Mouse (Mus musculus): ENCODE results near the gene Atad3a. TPM values are rescaled to one million over a fixed set of nuclear protein-coding genes. Genes with fewer than 3 reads are reported as not detected.

The Atad3a gene
- polyA plus RNA-seq, 1 experiment = 59.9 TPM

GRCm38 (mm10) chr4:155739741-155740636, 20.9 kb downstream of the Atad3a start:
- DNase-seq (ENCODE audit: low read depth in 1 of 2, low spot score in 2 of 2) = no peak
- Histone ChIP-seq H3K4me3 (ENCODE audit: extremely low read depth, insufficient read depth, insufficient read length) (no peak overlapping the region), H3K36me3 (ENCODE audit: control insufficient read depth, insufficient read depth, low read length) (peaks cover 12% of the 10 kb centered on the region; the same call in 1 of the 2 replicates), H3K4me1 (ENCODE audit: control insufficient read depth, insufficient read depth, insufficient read length) (peaks cover 4% of the 10 kb centered on the region; the same call in 1 of the 2 replicates), H3K27me3 (ENCODE audit: control insufficient read depth, insufficient read depth, low read length) (no peaks in the 10 kb centered on the region), H3K27ac (ENCODE audit: insufficient read depth, low read length) (no peak overlapping the region)
- TF ChIP-seq POLR2A (IDR thresholded peaks at IDR 0.05; ENCODE audit: low read depth, low read length) (no peak), CTCF (IDR thresholded peaks at IDR 0.05; ENCODE audit: extremely low read depth, insufficient read depth, insufficient read length, insufficient replicate concordance) (no peak)
- 95% methylated on average over 37 of the region's 37 CpGs for WGBS

DNA sequence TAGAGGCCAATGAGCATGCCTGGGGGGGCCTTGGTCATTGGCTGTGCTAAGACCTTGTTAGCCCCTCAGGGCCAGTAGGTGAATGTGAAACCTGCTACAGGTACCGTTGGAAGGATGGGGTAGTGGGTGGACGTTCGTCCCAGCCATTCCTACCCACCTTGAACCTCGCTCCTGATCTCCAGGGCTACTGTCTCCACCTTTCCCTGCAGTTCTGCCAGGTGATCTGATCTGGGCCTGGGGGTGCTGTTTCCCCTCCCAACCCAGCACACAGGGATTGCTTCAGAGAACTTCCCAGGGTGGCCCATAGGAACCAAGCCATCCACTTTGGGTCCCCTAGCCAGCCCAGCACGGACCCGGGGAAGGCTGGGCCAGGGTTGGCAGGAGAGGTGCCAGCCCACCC, 21.7 kb downstream of the Atad3a start:
- H3K36me3 ChIP-seq (ENCODE audit: control insufficient read depth, insufficient read depth, low read length) = peaks cover 10% of the 10 kb centered on the region; the same call in 1 of the 2 replicates
- H3K4me3 ChIP-seq (ENCODE audit: extremely low read depth, insufficient read depth, insufficient read length) = no peak overlapping the region
- DNase-seq (ENCODE audit: low read depth in 1 of 2, low spot score in 2 of 2) = no peak
- no peak for TF ChIP-seq POLR2A (IDR thresholded peaks at IDR 0.05; ENCODE audit: low read depth, low read length)
- TF ChIP-seq CTCF (IDR thresholded peaks at IDR 0.05; ENCODE audit: extremely low read depth, insufficient read depth, insufficient read length, insufficient replicate concordance) = no peak
- WGBS = 92% methylated on average over 6 of the region's 6 CpGs
- H3K4me1 ChIP-seq (ENCODE audit: control insufficient read depth, insufficient read depth, insufficient read length) = peaks cover 4% of the 10 kb centered on the region; the same call in 1 of the 2 replicates
- H3K27me3 ChIP-seq (ENCODE audit: control insufficient read depth, insufficient read depth, low read length) = no peaks in the 10 kb centered on the region
- no peak overlapping the region for H3K27ac ChIP-seq (ENCODE audit: insufficient read depth, low read length)

GRCm38 (mm10) chr4:155738262-155738661, 22.6 kb downstream of the Atad3a start:
- no peak for DNase-seq (ENCODE audit: low read depth in 1 of 2, low spot score in 2 of 2)
- Histone ChIP-seq H3K27me3 (ENCODE audit: control insufficient read depth, insufficient read depth, low read length) (no peaks in the 10 kb centered on the region), H3K36me3 (ENCODE audit: control insufficient read depth, insufficient read depth, low read length) (peaks cover 9% of the 10 kb centered on the region; the same call in 1 of the 2 replicates), H3K4me3 (ENCODE audit: extremely low read depth, insufficient read depth, insufficient read length) (no peak overlapping the region), H3K27ac (ENCODE audit: insufficient read depth, low read length) (no peak overlapping the region), H3K4me1 (ENCODE audit: control insufficient read depth, insufficient read depth, insufficient read length) (peaks cover 4% of the 10 kb centered on the region; the same call in 1 of the 2 replicates)
- no peak for TF ChIP-seq POLR2A (IDR thresholded peaks at IDR 0.05; ENCODE audit: low read depth, low read length)
- TF ChIP-seq CTCF (IDR thresholded peaks at IDR 0.05; ENCODE audit: extremely low read depth, insufficient read depth, insufficient read length, insufficient replicate concordance) = no peak
- WGBS = 70% methylated on average over 8 of the region's 8 CpGs

DNA sequence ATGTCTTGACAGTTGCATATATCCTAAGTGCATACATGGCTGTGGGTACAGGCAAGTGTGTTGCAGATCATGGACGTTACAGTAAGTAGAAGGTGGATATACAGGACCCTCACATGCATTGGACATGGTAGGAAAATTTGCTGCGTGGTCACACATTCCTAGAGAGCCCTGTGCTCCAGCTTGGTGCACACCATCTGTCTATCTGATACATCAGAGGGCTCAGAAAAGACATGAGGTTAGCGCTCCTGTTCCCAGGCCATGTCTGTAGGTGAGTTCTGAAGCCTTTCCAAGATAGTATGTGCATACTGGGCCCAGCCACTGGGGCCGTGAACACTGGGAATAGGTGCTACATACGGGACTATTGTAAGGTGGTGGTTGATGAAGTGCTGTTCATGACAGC, 24.5 kb downstream of the Atad3a start:
- H3K4me1 ChIP-seq (ENCODE audit: control insufficient read depth, insufficient read depth, insufficient read length) = peaks cover 4% of the 10 kb centered on the region; the same call in 1 of the 2 replicates
- H3K4me3 ChIP-seq (ENCODE audit: extremely low read depth, insufficient read depth, insufficient read length) = no peak overlapping the region
- no peak for TF ChIP-seq CTCF (IDR thresholded peaks at IDR 0.05; ENCODE audit: extremely low read depth, insufficient read depth, insufficient read length, insufficient replicate concordance)
- TF ChIP-seq POLR2A (IDR thresholded peaks at IDR 0.05; ENCODE audit: low read depth, low read length) = no peak
- no peaks in the 10 kb centered on the region for H3K27me3 ChIP-seq (ENCODE audit: control insufficient read depth, insufficient read depth, low read length)
- 95% methylated on average over 5 of the region's 5 CpGs for WGBS
- no peak overlapping the region for H3K27ac ChIP-seq (ENCODE audit: insufficient read depth, low read length)
- peaks cover 9% of the 10 kb centered on the region; the same call in 1 of the 2 replicates for H3K36me3 ChIP-seq (ENCODE audit: control insufficient read depth, insufficient read depth, low read length)
- no peak for DNase-seq (ENCODE audit: low read depth in 1 of 2, low spot score in 2 of 2)

DNA sequence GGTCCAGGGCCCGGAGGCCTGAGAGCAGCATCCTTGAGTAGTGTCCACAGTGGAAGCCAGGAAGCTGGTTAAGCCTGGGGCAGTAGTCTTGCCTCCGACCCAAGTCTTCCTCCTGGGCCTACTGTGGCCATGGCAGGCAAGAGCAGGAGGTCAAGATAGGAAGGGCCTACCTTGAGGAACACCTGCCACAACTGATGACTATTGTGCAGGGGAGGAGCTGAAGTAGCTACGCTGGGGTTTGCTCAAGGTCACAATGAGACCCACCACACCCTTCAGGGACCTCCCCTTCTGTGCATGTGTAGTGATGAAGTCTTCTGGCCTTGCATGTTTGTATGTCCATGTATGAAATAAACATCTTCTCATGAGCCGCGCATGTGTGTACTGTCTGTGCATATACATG, 25.1 kb downstream of the Atad3a start:
- Histone ChIP-seq H3K36me3 (ENCODE audit: control insufficient read depth, insufficient read depth, low read length) (peaks cover 9% of the 10 kb centered on the region; the same call in 1 of the 2 replicates), H3K4me3 (ENCODE audit: extremely low read depth, insufficient read depth, insufficient read length) (peak overlapping the region; percentile 65; the same call in 1 of the 2 replicates), H3K4me1 (ENCODE audit: control insufficient read depth, insufficient read depth, insufficient read length) (peaks cover 4% of the 10 kb centered on the region; the same call in 1 of the 2 replicates), H3K27ac (ENCODE audit: insufficient read depth, low read length) (no peak overlapping the region), H3K27me3 (ENCODE audit: control insufficient read depth, insufficient read depth, low read length) (no peaks in the 10 kb centered on the region)
- TF ChIP-seq POLR2A (IDR thresholded peaks at IDR 0.05; ENCODE audit: low read depth, low read length) (no peak), CTCF (IDR thresholded peaks at IDR 0.05; ENCODE audit: extremely low read depth, insufficient read depth, insufficient read length, insufficient replicate concordance) (no peak)
- DNase-seq (ENCODE audit: low read depth in 1 of 2, low spot score in 2 of 2) = no peak
- WGBS = 64% methylated on average over 5 of the region's 5 CpGs

- no peaks in the 10 kb centered on the region for H3K27me3 ChIP-seq (ENCODE audit: control insufficient read depth, insufficient read depth, low read length)
- peaks cover 4% of the 10 kb centered on the region; the same call in 1 of the 2 replicates for H3K4me1 ChIP-seq (ENCODE audit: control insufficient read depth, insufficient read depth, insufficient read length)
- WGBS = 1% methylated on average over 61 of the region's 79 CpGs
- DNase-seq (ENCODE audit: low read depth in 1 of 2, low spot score in 2 of 2) = peak in 1 of 2 experiments; percentile 25
- H3K36me3 ChIP-seq (ENCODE audit: control insufficient read depth, insufficient read depth, low read length) = peaks cover 5% of the 10 kb centered on the region; the same call in 1 of the 2 replicates
- H3K4me3 ChIP-seq (ENCODE audit: extremely low read depth, insufficient read depth, insufficient read length) = peak overlapping the region; percentile 65
- TF ChIP-seq CTCF (IDR thresholded peaks at IDR 0.05; ENCODE audit: extremely low read depth, insufficient read depth, insufficient read length, insufficient replicate concordance) (no peak), POLR2A (IDR thresholded peaks at IDR 0.05; ENCODE audit: low read depth, low read length) (no peak)
- peak overlapping the region; percentile 72 for H3K27ac ChIP-seq (ENCODE audit: insufficient read depth, low read length)
These were observed 25.8 kb downstream of the Atad3a start for GRCm38 (mm10) chr4:155734951-155735702.

All from spleen, adult 2 months (tissue).